Mouse (Mus musculus) kidney, postnatal 14 days (tissue): ENCODE measurements around the gene 3110009E18Rik.

ENCODE experiments used
- DNase-seq: peaks from one replicate; pipeline ENCODE4 v3.0.0; 2022; ENCODE audit warnings: mixed read lengths

Gene 3110009E18Rik

GRCm38 (mm10) chr1:120120969-120121811, at the start of gene 3110009E18Rik, which contains the start of gene Dbi:
TSS of gene 3110009E18Rik (plus strand) at chr1:120121187.
TSS of gene Dbi (minus strand) at chr1:120121078.
- DNase-seq: peak; percentile 99

- DNase-seq: peak; percentile 94
These were observed 48.1 kb upstream of the 3110009E18Rik start for GRCm38 (mm10) chr1:120072900-120073299.

- peak; percentile 95 for DNase-seq
These were observed 47.3 kb upstream of the 3110009E18Rik start, which contains the start of gene Tmem37 for GRCm38 (mm10) chr1:120073519-120074306. TSS of gene Tmem37 (minus strand) at chr1:120074074.

GRCm38 (mm10) chr1:120074307-120074702, 46.7 kb upstream of the 3110009E18Rik start:
- no peak for DNase-seq

- DNase-seq: peak; percentile 66
These were observed 46.1 kb upstream of the 3110009E18Rik start for GRCm38 (mm10) chr1:120074931-120075330.

GRCm38 (mm10) chr1:120075507-120075906, 45.5 kb upstream of the 3110009E18Rik start:
- no peak for DNase-seq

- DNase-seq: no peak
These were observed 43.1 kb upstream of the 3110009E18Rik start for GRCm38 (mm10) chr1:120077746-120078410.

GRCm38 (mm10) chr1:120080632-120081031, 40.4 kb upstream of the 3110009E18Rik start:
- no peak for DNase-seq

GRCm38 (mm10) chr1:120082957-120083585, 37.9 kb upstream of the 3110009E18Rik start:
- DNase-seq: peak; percentile 66

- DNase-seq: no peak
These were observed 37.0 kb upstream of the 3110009E18Rik start for GRCm38 (mm10) chr1:120083921-120084517.

- no peak for DNase-seq
These were observed 35.3 kb upstream of the 3110009E18Rik start for GRCm38 (mm10) chr1:120085696-120086095.

- DNase-seq: no peak
These were observed 34.3 kb upstream of the 3110009E18Rik start for GRCm38 (mm10) chr1:120086644-120087043.

- DNase-seq: no peak
These were observed 31.8 kb upstream of the 3110009E18Rik start for GRCm38 (mm10) chr1:120089180-120089579.

- DNase-seq: no peak
These were observed 30.0 kb upstream of the 3110009E18Rik start for GRCm38 (mm10) chr1:120090880-120091570.

GRCm38 (mm10) chr1:120093482-120094134, 27.4 kb upstream of the 3110009E18Rik start:
- DNase-seq: peak; percentile 92

GRCm38 (mm10) chr1:120094920-120095319, 26.1 kb upstream of the 3110009E18Rik start:
- DNase-seq: no peak

- DNase-seq: peak; percentile 79
These were observed 22.7 kb upstream of the 3110009E18Rik start for GRCm38 (mm10) chr1:120098327-120098726.

- no peak for DNase-seq
These were observed 21.5 kb upstream of the 3110009E18Rik start for GRCm38 (mm10) chr1:120099483-120099882.

- no peak for DNase-seq
These were observed 20.3 kb upstream of the 3110009E18Rik start for GRCm38 (mm10) chr1:120100456-120101226.

GRCm38 (mm10) chr1:120101227-120101609, 19.8 kb upstream of the 3110009E18Rik start:
- no peak for DNase-seq
